Mouse (Mus musculus) G1E (cell line): ENCODE measurements around the gene Fahd1. TPM values are rescaled to one million over a fixed set of nuclear protein-coding genes. Genes with fewer than 3 reads are reported as not detected.

Experiments used
- ATAC-seq: 2 replicates; pipeline ENCODE4 v1.8.0; 2016; ENCODE audit warnings: mild to moderate bottlenecking; ENCODE audit not compliant: insufficient number of reproducible peaks, poor library complexity, low FRiP score, severe bottlenecking; ENCODE audit errors: extremely low read depth
- DNase-seq: peaks from one replicate; pipeline ENCODE4 v3.0.0; 2012; ENCODE audit warnings: low spot score
- H3K27me3 ChIP-seq: 2 replicates; pipeline ENCODE4 v1.6.1; 2012; ENCODE audit warnings: mild to moderate bottlenecking, low read length, inconsistent platforms; ENCODE audit not compliant: insufficient read depth
- H3K36me3 ChIP-seq: replicated peaks from 2 replicates; pipeline ENCODE3; 2012; ENCODE audit warnings: mild to moderate bottlenecking, inconsistent platforms
- H3K4me1 ChIP-seq: 2 replicates; pipeline ENCODE4 v1.6.1; 2012; ENCODE audit warnings: low read depth, low read length, inconsistent platforms, mixed read lengths; ENCODE audit not compliant: insufficient read depth
- H3K4me3 ChIP-seq: 2 replicates; pipeline ENCODE4 v1.5.1; 2012; ENCODE audit warnings: low read depth, mild to moderate bottlenecking, inconsistent platforms, low read length, moderate library complexity, mixed read lengths
- H3K9me3 ChIP-seq: replicated peaks from 2 replicates; pipeline ENCODE4 v1.6.1; 2012; ENCODE audit warnings: inconsistent platforms
- CTCF ChIP-seq: IDR thresholded peaks from 2 replicates; pipeline ENCODE4 v1.5.1; 2012; ENCODE audit warnings: low read depth, low read length, inconsistent platforms, mixed read lengths
- GATA1 ChIP-seq: IDR thresholded peaks from 2 replicates; pipeline ENCODE4 v1.6.1; 2012; ENCODE audit warnings: borderline replicate concordance, low read length, inconsistent platforms, mixed read lengths
- GATA2 ChIP-seq: IDR thresholded peaks from 2 replicates; pipeline ENCODE4 v1.6.1; 2012; ENCODE audit warnings: low read depth, low read length, inconsistent platforms, borderline replicate concordance
- POLR2AphosphoS5 ChIP-seq: IDR thresholded peaks from 2 replicates; pipeline ENCODE4 v1.6.1; 2012; ENCODE audit warnings: low read depth, low read length, inconsistent platforms; ENCODE audit not compliant: insufficient replicate concordance
- TAL1 ChIP-seq: conservative IDR thresholded peaks from 2 replicates; pipeline ENCODE4 v1.6.1; 2012; ENCODE audit warnings: low read depth, low read length, inconsistent platforms, mixed read lengths
- polyA plus RNA-seq: library from polyadenylated mRNA; stranded (reverse); fragments of >175 nt; gene quantifications from 2 replicates; pipeline ENCODE4 v1.2.3, GENCODE M21; 2012
- total RNA-seq, 2 experiments: library from RNA; stranded (forward) in 1 of 2; stranded (reverse) in 1 of 2; fragments of 200-1000 nt in 1 of 2; fragments of >200 nt in 1 of 2; fragmentation: Nextera tagmentation in 1 of 2; gene quantifications; 2 replicates each; pipeline ENCODE4 v1.2.3; 2014 to 2017

The Fahd1 gene
- total and polyA plus RNA-seq, 3 experiments, result 4.5 to 16.1 (median 7.9) TPM

GRCm38 (mm10) chr17:24860076-24860475 is 9.9 kb upstream of the Fahd1 start:
- Histone ChIP-seq H3K9me3 (no peaks in the 10 kb centered on the region), H3K4me3 (0 out of 2 replicates have a peak overlapping the region, but pooled peaks have one; percentile 18), H3K4me1 (peaks cover 29% of the 10 kb centered on the region), H3K27me3 (no peaks in the 10 kb centered on the region), H3K36me3 (peaks cover 95% of the 10 kb centered on the region)
- no peak for ATAC-seq
- no peak for DNase-seq
- no peak for TF ChIP-seq POLR2AphosphoS5
- TF ChIP-seq TAL1, result no peak
- TF ChIP-seq CTCF, result no peak
- TF ChIP-seq GATA2, result no peak
- no peak for TF ChIP-seq GATA1

DNA sequence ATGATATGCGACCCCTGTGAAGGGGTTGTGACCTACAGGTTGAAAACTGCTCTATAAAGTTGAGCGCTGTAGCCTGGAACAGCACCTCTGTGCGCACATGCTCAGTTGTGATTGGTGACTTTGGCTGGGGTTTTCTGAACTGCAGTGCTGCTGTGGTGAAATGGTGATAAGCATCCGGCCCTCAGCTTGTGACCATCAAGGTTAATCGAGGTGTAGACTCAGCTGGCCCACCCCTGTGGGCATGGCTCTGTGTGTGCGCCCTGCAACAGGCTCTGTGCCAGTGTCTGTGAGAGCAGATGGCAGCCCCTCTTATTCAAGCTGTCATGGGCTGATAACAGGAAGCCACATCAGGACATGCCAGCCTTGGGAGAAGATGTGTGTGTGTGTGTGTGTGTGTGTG is 8.8 kb upstream of the Fahd1 start:
- no peaks in the 10 kb centered on the region for H3K27me3 ChIP-seq
- no peaks in the 10 kb centered on the region for H3K9me3 ChIP-seq
- H3K4me1 ChIP-seq, result peaks cover 29% of the 10 kb centered on the region
- TF ChIP-seq CTCF, result no peak
- peak; percentile 62 for TF ChIP-seq TAL1
- peak; percentile 60 for ATAC-seq
- peak; percentile 71 for DNase-seq
- no peak overlapping the region for H3K4me3 ChIP-seq
- H3K36me3 ChIP-seq, result peaks cover 93% of the 10 kb centered on the region

DNA sequence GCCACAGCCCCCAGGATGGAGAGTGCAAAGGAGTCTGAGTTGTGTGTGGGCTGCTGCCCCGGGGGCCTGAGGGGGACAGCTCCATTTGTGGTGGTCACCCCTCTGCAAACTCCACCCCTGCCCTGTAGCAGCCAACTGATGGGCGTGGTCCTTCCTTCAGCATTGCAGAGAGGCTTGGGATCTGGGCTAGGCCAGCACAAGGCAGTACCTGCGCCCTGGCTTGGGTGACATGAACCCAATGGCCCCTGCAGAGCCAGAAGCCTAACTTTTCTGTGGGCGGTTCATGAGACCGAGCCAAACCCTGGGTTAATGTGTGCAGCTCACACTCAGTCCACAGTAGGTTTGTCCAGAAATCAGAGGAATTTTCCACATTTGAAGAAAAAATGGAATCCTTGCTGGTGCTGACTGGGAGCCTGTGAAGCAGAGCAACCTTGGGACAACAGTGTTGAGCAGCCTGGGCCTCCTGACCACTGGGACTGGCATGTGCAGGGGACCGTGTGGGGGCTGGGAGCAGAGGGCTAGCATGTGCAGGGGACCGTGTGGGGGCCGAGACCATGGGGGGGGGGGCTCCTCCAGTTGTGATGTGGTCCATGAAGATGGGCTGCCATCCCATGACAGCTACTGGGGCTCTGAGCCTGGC is 7.8 kb upstream of the Fahd1 start:
- H3K36me3 ChIP-seq, result peaks cover 92% of the 10 kb centered on the region
- TF ChIP-seq GATA2 (no peak), GATA1 (no peak), CTCF (no peak), POLR2AphosphoS5 (no peak), TAL1 (no peak)
- H3K4me1 ChIP-seq, result peaks cover 29% of the 10 kb centered on the region
- H3K9me3 ChIP-seq, result no peaks in the 10 kb centered on the region
- no peaks in the 10 kb centered on the region for H3K27me3 ChIP-seq
- DNase-seq (no peak), ATAC-seq (no peak)
- H3K4me3 ChIP-seq, result no peak overlapping the region; the same call in 1 of the 2 replicates

DNA sequence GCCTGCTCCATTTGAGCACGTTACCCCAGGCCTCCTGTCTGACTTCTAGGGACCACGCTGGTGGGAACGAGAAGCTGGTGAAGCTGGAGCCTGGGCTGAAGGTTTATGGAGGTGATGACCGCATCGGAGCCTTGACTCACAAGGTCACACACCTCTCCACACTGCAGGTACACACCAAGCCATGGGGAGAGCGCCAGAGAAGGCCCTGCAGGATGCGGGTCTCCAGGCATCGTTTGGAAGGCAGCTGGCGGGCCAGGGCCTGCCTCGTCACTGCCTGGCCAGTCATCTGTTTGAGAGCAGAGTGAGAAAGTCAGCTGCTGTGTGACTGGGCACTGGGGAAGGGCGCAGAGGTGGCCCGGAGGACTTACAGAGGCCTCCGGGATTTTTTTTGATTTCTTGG is 6.4 kb upstream of the Fahd1 start:
- TF ChIP-seq GATA1, result no peak
- no peak for TF ChIP-seq POLR2AphosphoS5
- TF ChIP-seq GATA2, result no peak
- no peak for TF ChIP-seq CTCF
- no peak for TF ChIP-seq TAL1
- peaks cover 86% of the 10 kb centered on the region for H3K36me3 ChIP-seq
- DNase-seq (no peak), ATAC-seq (no peak)
- H3K4me3 ChIP-seq, result no peak overlapping the region
- no peaks in the 10 kb centered on the region for H3K27me3 ChIP-seq
- H3K4me1 ChIP-seq, result peaks cover 33% of the 10 kb centered on the region
- no peaks in the 10 kb centered on the region for H3K9me3 ChIP-seq

DNA sequence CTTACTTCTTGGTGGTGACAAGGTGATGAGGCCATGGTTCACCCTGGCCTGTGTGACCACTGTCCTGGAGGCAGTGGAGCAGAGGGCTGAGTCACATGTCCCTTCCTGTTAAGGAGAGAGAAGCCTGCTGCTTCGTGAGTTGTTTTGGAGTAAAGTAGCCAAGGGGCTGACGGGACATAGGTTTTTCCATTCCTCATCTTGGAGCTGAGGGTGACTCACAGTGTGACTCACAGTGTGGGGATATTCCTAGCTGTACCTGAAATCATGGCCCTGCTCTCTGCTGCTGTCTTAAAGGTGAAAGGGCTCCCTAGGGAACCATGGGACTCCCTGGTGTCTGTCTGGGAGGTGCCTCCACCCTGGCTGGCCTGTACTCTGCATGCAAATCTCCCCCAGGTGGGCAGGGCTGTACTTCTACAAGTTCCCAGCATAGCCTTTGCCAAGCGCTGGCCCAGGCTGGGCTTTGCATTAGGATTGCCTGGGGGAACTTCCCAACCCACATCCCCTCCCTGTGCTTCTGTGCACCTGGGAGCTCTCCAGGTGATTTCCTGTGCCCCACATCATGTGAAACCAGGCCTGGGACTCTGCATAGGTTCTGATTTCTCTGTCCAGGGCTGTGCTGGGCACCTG is 5.8 kb upstream of the Fahd1 start:
- Histone ChIP-seq H3K4me1 (peaks cover 39% of the 10 kb centered on the region), H3K9me3 (no peaks in the 10 kb centered on the region), H3K36me3 (peaks cover 80% of the 10 kb centered on the region), H3K4me3 (no peak overlapping the region), H3K27me3 (no peaks in the 10 kb centered on the region)
- ATAC-seq (no peak), DNase-seq (no peak)
- TF ChIP-seq GATA1, result no peak
- TF ChIP-seq CTCF, result no peak
- no peak for TF ChIP-seq POLR2AphosphoS5
- TF ChIP-seq GATA2, result no peak

DNA sequence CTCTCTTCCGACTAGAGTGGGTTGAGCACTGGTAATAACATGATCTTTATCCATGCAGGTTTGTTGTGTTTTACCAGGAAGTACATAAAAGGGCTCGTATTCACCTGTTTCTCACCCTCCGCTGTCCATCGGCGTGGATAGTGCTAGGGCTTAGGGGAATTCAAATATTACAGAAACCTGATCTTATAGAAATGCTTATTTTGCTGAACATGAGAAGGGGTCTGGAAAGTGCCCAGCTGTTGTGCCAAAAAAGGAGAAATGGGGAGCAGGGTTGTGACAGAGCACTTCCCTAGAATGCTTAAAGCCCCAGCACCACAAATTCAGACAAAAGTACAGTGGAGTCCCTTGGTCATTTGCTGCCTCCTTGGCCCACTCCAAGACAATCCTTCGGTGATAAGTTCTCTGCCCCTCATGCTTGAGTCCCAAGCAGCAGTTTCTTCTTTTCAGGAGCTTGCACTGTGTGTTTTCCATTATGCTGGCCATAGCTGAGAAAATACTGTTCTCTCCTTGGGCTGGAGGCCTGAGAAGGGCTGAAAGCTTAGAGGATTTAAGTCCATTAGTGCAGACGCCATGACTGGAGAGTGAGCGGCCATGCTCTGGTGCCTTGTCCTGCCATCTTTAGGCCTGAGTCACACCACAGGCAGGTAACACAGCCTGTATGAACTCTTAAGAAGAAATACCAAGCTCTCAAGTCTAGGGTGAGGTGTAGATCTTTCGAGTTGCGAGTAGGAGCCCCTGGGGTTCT is 1.4 kb upstream of the Fahd1 start:
- TF ChIP-seq POLR2AphosphoS5, result no peak
- no peak for TF ChIP-seq CTCF
- no peak for TF ChIP-seq GATA2
- no peak for TF ChIP-seq TAL1
- no peak for TF ChIP-seq GATA1

More for the DNA sequence above, 1.4 kb upstream of the Fahd1 start:
- Histone ChIP-seq H3K4me3 (peak overlapping the region; percentile 81), H3K9me3 (no peaks in the 10 kb centered on the region), H3K27me3 (no peaks in the 10 kb centered on the region), H3K36me3 (peaks cover 51% of the 10 kb centered on the region), H3K4me1 (peaks cover 17% of the 10 kb centered on the region)
- no peak for DNase-seq
- no peak for ATAC-seq
